Mouse (Mus musculus): ENCODE measurements around the gene Zfp316. TPM values are rescaled to one million over a fixed set of nuclear protein-coding genes. Genes with fewer than 3 reads are reported as not detected.
A peak's percentile ranks its signal among the peaks of the same experiment; 100 is the strongest.

The Zfp316 gene
- polyA plus RNA-seq, 1 experiment from 2014 or later: 14.0 TPM

- 85% methylated on average over 16 of the region's 16 CpGs for WGBS
- no peaks in the 10 kb centered on the region for H3K36me3 ChIP-seq (replicated peaks)
- no peak for ATAC-seq (replicated peaks)
- H3K4me1 ChIP-seq: peaks cover 29% of the 10 kb centered on the region
- no peak overlapping the region for H3K27ac ChIP-seq
- H3K9ac ChIP-seq: no peak overlapping the region
- no peaks in the 10 kb centered on the region for H3K27me3 ChIP-seq (replicated peaks)
- no peak overlapping the region for H3K4me3 ChIP-seq
- H3K9me3 ChIP-seq: no peaks in the 10 kb centered on the region
- no peak overlapping the region for H3K4me2 ChIP-seq
Observed at GRCm38 (mm10) chr5:143272540-143273330, 2.9 kb upstream of the Zfp316 start.

DNA sequence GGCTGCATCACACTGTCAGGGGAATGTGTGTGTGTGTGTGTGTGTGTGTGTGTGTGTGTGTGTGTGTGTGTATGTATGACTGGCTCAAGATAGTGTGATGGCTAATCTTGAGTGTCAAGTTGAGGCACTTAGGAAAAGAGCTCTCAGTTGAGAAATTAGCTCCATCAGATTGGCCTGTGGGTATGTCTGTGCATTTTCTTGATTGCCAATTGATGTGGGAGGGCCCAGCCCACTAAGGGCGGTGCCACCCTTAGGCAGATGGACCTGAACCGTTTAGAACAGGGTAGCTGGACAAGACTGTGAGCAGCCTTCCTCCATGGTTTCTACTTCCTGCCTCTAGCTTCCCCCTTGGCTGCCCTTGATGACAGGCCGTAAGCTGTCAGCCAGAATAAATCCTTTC lies 2.3 kb upstream of the Zfp316 start:
- no peak for ATAC-seq (replicated peaks)

DNA sequence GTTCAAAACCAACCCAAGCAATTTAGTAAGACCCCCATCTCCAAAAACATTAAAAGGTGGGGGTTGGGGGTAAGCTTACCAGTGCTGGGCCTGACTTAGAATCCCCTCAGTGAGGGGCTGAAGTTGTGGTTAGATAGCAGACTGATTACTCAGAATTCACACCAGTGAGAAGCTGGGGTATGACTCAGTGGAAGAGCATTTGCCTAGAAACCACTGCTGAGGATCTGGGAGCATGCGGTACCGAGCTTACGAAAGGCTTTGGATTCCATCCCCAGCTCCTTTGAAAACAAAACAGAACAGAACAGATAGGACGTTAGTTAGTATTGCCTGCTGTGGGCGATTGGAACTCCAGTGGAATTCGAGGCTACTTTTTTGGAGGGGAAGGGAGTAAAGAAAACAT lies 1.8 kb upstream of the Zfp316 start:
- Histone ChIP-seq H3K4me1 (peaks cover 40% of the 10 kb centered on the region), H3K9me3 (no peaks in the 10 kb centered on the region), H3K4me3 (no peak overlapping the region), H3K27me3 (replicated peaks) (no peaks in the 10 kb centered on the region), H3K27ac (no peak overlapping the region), H3K36me3 (replicated peaks) (no peaks in the 10 kb centered on the region), H3K9ac (no peak overlapping the region), H3K4me2 (no peak overlapping the region)
- ATAC-seq (replicated peaks): no peak
- WGBS: 86% methylated on average over 6 of the region's 6 CpGs

More for the DNA sequence above, 2.3 kb upstream of the Zfp316 start:
- H3K4me1 ChIP-seq: peaks cover 35% of the 10 kb centered on the region
- no peaks in the 10 kb centered on the region for H3K9me3 ChIP-seq
- H3K4me2 ChIP-seq: no peak overlapping the region
- no peak overlapping the region for H3K4me3 ChIP-seq
- H3K27ac ChIP-seq: no peak overlapping the region
- 81% methylated on average over 3 of the region's 3 CpGs for WGBS
- no peak overlapping the region for H3K9ac ChIP-seq
- H3K36me3 ChIP-seq (replicated peaks): no peaks in the 10 kb centered on the region
- H3K27me3 ChIP-seq (replicated peaks): no peaks in the 10 kb centered on the region

DNA sequence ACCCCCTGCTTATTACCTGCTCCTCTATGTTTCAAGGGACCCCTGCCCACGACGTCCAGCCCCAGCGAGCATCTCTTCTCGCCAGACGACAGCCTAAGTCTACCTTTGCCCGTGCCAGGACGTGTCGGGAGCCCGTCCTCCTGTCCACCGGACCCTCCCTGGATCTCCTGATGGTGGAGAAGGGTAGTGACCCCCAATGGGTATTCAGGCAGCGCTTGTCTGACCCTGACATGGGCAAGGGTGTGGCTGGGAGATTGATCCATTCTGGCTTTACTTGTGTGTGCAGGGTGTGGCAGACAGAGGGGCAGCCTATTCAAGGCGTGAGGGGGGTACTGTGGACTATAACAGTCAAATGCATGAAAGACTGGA lies 313 bp upstream of the Zfp316 start:
- Histone ChIP-seq H3K4me2 (peak overlapping the region; percentile 91), H3K36me3 (replicated peaks) (no peaks in the 10 kb centered on the region), H3K27me3 (replicated peaks) (no peaks in the 10 kb centered on the region), H3K27ac (peak overlapping the region; percentile 89), H3K9me3 (no peaks in the 10 kb centered on the region), H3K4me1 (peaks cover 49% of the 10 kb centered on the region), H3K9ac (peak overlapping the region; percentile 97), H3K4me3 (peak overlapping the region; percentile 95)
- no peak; the same call in 1 of the 2 replicates for ATAC-seq (replicated peaks)
- WGBS: 1% methylated on average over 12 of the region's 12 CpGs

GRCm38 (mm10) chr5:143268985-143269362 lies 848 bp downstream of the Zfp316 start:
- peak overlapping the region; percentile 95 for H3K4me3 ChIP-seq
- no peaks in the 10 kb centered on the region for H3K9me3 ChIP-seq
- peaks cover 49% of the 10 kb centered on the region for H3K4me1 ChIP-seq
- peak overlapping the region; percentile 89 for H3K27ac ChIP-seq
- H3K36me3 ChIP-seq (replicated peaks): no peaks in the 10 kb centered on the region; the same call in 1 of the 2 replicates
- no peak; the same call in 1 of the 2 replicates for ATAC-seq (replicated peaks)
- H3K9ac ChIP-seq: peak overlapping the region; percentile 97
- WGBS: 17% methylated on average over 8 of the region's 8 CpGs
- peak overlapping the region; percentile 91 for H3K4me2 ChIP-seq
- no peaks in the 10 kb centered on the region for H3K27me3 ChIP-seq (replicated peaks)

- H3K4me3 ChIP-seq: no peak overlapping the region
- H3K36me3 ChIP-seq (replicated peaks): peaks cover 9% of the 10 kb centered on the region; the same call in 1 of the 2 replicates
- no peak for ATAC-seq (replicated peaks)
- H3K4me2 ChIP-seq: no peak overlapping the region
- H3K9me3 ChIP-seq: no peaks in the 10 kb centered on the region
- WGBS: 92% methylated on average over 6 of the region's 6 CpGs
- H3K4me1 ChIP-seq: peaks cover 49% of the 10 kb centered on the region
- H3K27me3 ChIP-seq (replicated peaks): no peaks in the 10 kb centered on the region
- H3K27ac ChIP-seq: no peak overlapping the region
- H3K9ac ChIP-seq: no peak overlapping the region
Observed at GRCm38 (mm10) chr5:143266794-143267193, 3.0 kb downstream of the Zfp316 start.

DNA sequence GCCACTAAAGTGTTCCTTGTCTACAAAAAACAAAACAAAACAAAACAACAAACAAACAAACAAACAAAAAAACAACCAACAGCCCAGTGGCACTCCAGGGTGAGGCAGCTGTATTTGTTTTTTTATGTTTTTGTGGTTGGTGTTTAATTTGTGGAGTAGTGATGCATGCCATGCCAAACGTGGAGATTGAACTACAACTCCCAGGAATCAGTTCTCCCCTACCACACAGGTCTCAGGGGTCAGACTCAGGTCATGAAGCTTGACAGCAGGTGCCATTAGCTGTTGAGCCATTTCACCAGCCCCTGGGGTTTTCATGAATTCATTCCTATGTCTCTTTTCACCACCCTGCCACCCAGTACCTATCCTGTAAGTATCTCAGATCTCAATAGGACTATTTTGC lies 4.4 kb downstream of the Zfp316 start:
- 50% methylated on average over 1 of the region's 1 CpGs for WGBS
- Histone ChIP-seq H3K9me3 (no peaks in the 10 kb centered on the region), H3K4me1 (peaks cover 37% of the 10 kb centered on the region), H3K27me3 (replicated peaks) (no peaks in the 10 kb centered on the region), H3K36me3 (replicated peaks) (peaks cover 13% of the 10 kb centered on the region), H3K4me2 (no peak overlapping the region), H3K27ac (no peak overlapping the region), H3K9ac (no peak overlapping the region), H3K4me3 (no peak overlapping the region)
- no peak for ATAC-seq (replicated peaks)

DNA sequence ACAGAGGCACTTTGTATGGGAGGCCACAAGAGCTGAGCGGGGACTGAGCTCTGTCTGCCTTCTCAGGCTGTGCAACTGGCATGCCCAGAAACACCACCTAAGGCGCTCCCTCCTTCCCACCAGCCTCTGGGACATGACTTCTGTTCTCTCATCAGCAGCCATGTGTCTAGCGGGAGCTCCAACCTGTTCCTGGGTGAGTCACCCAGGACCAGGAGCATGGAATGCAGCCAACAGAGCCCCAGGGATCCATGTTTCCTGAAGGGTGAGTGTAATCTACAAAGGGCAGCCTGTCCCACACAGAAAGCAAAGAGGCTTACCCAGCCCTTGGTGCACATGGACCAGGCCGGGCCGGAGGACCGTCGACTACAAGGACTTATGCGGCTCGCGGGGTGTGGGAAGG lies 5.1 kb downstream of the Zfp316 start:
- Histone ChIP-seq H3K4me3 (no peak overlapping the region), H3K4me2 (no peak overlapping the region), H3K9ac (no peak overlapping the region), H3K27me3 (replicated peaks) (no peaks in the 10 kb centered on the region), H3K4me1 (peaks cover 33% of the 10 kb centered on the region), H3K27ac (no peak overlapping the region), H3K9me3 (no peaks in the 10 kb centered on the region), H3K36me3 (replicated peaks) (peaks cover 20% of the 10 kb centered on the region)
- WGBS: 92% methylated on average over 10 of the region's 10 CpGs
- ATAC-seq (replicated peaks): no peak

GRCm38 (mm10) chr5:143261636-143262035 lies 8.2 kb downstream of the Zfp316 start:
- peaks cover 34% of the 10 kb centered on the region for H3K36me3 ChIP-seq (replicated peaks)
- WGBS: 96% methylated on average over 8 of the region's 8 CpGs

GRCm38 (mm10) chr5:143255802-143256201 lies 14.0 kb downstream of the Zfp316 start:
- no peak overlapping the region for H3K27ac ChIP-seq
- no peaks in the 10 kb centered on the region for H3K9me3 ChIP-seq
- no peak overlapping the region for H3K4me2 ChIP-seq
- H3K4me3 ChIP-seq: no peak overlapping the region
- 89% methylated on average over 5 of the region's 5 CpGs for WGBS
- H3K9ac ChIP-seq: no peak overlapping the region
- H3K27me3 ChIP-seq (replicated peaks): peaks cover 50% of the 10 kb centered on the region
- H3K4me1 ChIP-seq: peaks cover 14% of the 10 kb centered on the region
- H3K36me3 ChIP-seq (replicated peaks): peaks cover 43% of the 10 kb centered on the region
- no peak for ATAC-seq (replicated peaks)

More at GRCm38 (mm10) chr5:143261636-143262035, 8.2 kb downstream of the Zfp316 start:
- H3K4me3 ChIP-seq: no peak overlapping the region
- peaks cover 10% of the 10 kb centered on the region for H3K4me1 ChIP-seq
- no peaks in the 10 kb centered on the region for H3K9me3 ChIP-seq
- no peak for ATAC-seq (replicated peaks)
- H3K9ac ChIP-seq: no peak overlapping the region
- peaks cover 21% of the 10 kb centered on the region for H3K27me3 ChIP-seq (replicated peaks)
- H3K4me2 ChIP-seq: no peak overlapping the region
- H3K27ac ChIP-seq: no peak overlapping the region

DNA sequence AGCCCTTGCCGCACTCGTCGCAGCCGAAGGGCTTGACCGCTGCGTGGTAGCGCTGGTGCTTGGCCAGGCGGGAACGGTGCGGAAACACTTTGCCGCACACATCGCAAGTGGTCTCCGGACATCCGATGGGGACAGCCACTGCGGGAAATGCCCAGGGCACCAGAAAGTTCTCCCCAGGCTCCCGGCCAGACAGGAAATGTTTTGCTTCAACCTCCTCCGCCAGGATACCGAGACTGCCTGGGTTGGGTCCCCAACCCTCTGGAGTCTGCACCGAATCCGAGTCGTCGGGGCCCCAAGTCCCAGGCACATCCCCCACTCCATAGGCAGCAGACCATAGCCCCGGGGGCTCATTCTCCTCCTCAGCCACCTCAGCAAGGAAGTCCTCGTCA lies 14.7 kb downstream of the Zfp316 start:
- WGBS: 29% methylated on average over 24 of the region's 24 CpGs
- Histone ChIP-seq H3K27ac (no peak overlapping the region), H3K9me3 (no peaks in the 10 kb centered on the region), H3K9ac (no peak overlapping the region), H3K4me2 (no peak overlapping the region), H3K4me3 (no peak overlapping the region), H3K36me3 (replicated peaks) (peaks cover 36% of the 10 kb centered on the region), H3K4me1 (peaks cover 14% of the 10 kb centered on the region), H3K27me3 (replicated peaks) (peaks cover 50% of the 10 kb centered on the region)
- ATAC-seq (replicated peaks): no peak

- Histone ChIP-seq H3K4me3 (no peak overlapping the region), H3K4me2 (no peak overlapping the region), H3K36me3 (replicated peaks) (peaks cover 31% of the 10 kb centered on the region), H3K9ac (no peak overlapping the region), H3K27me3 (replicated peaks) (peaks cover 50% of the 10 kb centered on the region), H3K4me1 (peaks cover 14% of the 10 kb centered on the region), H3K27ac (no peak overlapping the region), H3K9me3 (no peaks in the 10 kb centered on the region)
- 11% methylated on average over 61 of the region's 66 CpGs for WGBS
- no peak for ATAC-seq (replicated peaks)
Observed at GRCm38 (mm10) chr5:143254487-143255130, 15.2 kb downstream of the Zfp316 start.
